Mouse (Mus musculus) forebrain, postnatal 0 days (tissue): Measurements from ENCODE around the gene Map3k15. TPM values are rescaled to one million over a fixed set of nuclear protein-coding genes. Genes with fewer than 3 reads are reported as not detected.
A peak's percentile ranks its signal among the peaks of the same experiment; 100 is the strongest.

Source experiments
- ATAC-seq: fragments of 200-750 bp; cut with Nextera tagmentation; 2 replicates; pipeline ENCODE4 v1.8.0; 2017; ENCODE audit warnings: mild to moderate bottlenecking, moderate library complexity
- DNase-seq: peaks from one replicate; pipeline ENCODE4 v3.0.0-alpha.2; 2015
- H3K27ac ChIP-seq: fragments of 300-500 bp; sonication (generic); 2 replicates; pipeline ENCODE4 v1.5.1; 2014; ENCODE audit warnings: low read depth, mild to moderate bottlenecking, antibody characterized with exemption, low read length, moderate library complexity, mixed read lengths
- H3K27me3 ChIP-seq: fragments of 300-500 bp; sonication (generic); 2 replicates; pipeline ENCODE4 v1.6.1; 2014; ENCODE audit warnings: mild to moderate bottlenecking, low read length, mixed read lengths; ENCODE audit not compliant: insufficient read depth
- H3K36me3 ChIP-seq: fragments of 300-500 bp; sonication (generic); 2 replicates; pipeline ENCODE4 v1.6.1; 2014; ENCODE audit warnings: mild to moderate bottlenecking, moderate library complexity; ENCODE audit not compliant: insufficient read depth
- H3K4me1 ChIP-seq: fragments of 300-500 bp; sonication (generic); 2 replicates; pipeline ENCODE4 v1.6.1; 2014; ENCODE audit warnings: antibody characterized with exemption; ENCODE audit not compliant: insufficient read depth
- H3K4me2 ChIP-seq: fragments of 300-500 bp; sonication (generic); 2 replicates; pipeline ENCODE4 v1.6.1; 2014; ENCODE audit warnings: low read depth, mild to moderate bottlenecking, moderate library complexity
- H3K4me3 ChIP-seq: fragments of 300-500 bp; sonication (generic); 2 replicates; pipeline ENCODE4 v1.5.1; 2014; ENCODE audit warnings: low read depth, low read length, mixed read lengths
- H3K9ac ChIP-seq: fragments of 300-500 bp; sonication (generic); 2 replicates; pipeline ENCODE4 v1.6.1; 2014; ENCODE audit warnings: mild to moderate bottlenecking
- H3K9me3 ChIP-seq: fragments of 300-500 bp; sonication (generic); 2 replicates; pipeline ENCODE4 v1.6.1; 2016; ENCODE audit warnings: low read length
- CTCF ChIP-seq: sonication (generic); IDR thresholded peaks from 2 replicates; pipeline ENCODE4 v1.5.1; 2016; ENCODE audit warnings: antibody characterized with exemption, control low read depth, low read depth
- WGBS: fragments of 180-500 bp; shearing (Covaris S2); extraction: QIAGEN DNeasy Blood & Tissue Kit; methylation state at CpG from one replicate; pipeline ENCODE4 v1.1.7; 2014; 5-methylcytosine and 5-hydroxymethylcytosine counted together
- polyA plus RNA-seq: library from polyadenylated mRNA; unstranded; fragments of >200 nt; fragmentation: Nextera tagmentation; extraction: Ambion mirVana; gene quantifications from 2 replicates; pipeline ENCODE4 v1.2.1, GENCODE M21; 2015
- total RNA-seq: library from RNA; depleted of rRNA; stranded (reverse); fragments of >200 nt; gene quantifications from 2 replicates; pipeline ENCODE4 v1.2.3, GENCODE M21; 2014

Gene Map3k15
- total and polyA plus RNA-seq, 2 experiments from 2014 or later, result 0.22 to 1.3 TPM

GRCm38 (mm10) chrX:159961385-159961784, 26.8 kb upstream of the Map3k15 start:
- no peak overlapping the region for H3K4me3 ChIP-seq
- DNase-seq (no peak), ATAC-seq (no peak)
- H3K36me3 ChIP-seq, result no peaks in the 10 kb centered on the region
- no peak overlapping the region for H3K4me2 ChIP-seq
- H3K27me3 ChIP-seq, result no peaks in the 10 kb centered on the region
- no peaks in the 10 kb centered on the region for H3K9me3 ChIP-seq
- no peak overlapping the region for H3K27ac ChIP-seq
- 79% methylated on average over 2 of the region's 2 CpGs for WGBS
- no peaks in the 10 kb centered on the region for H3K4me1 ChIP-seq
- no peak for TF ChIP-seq CTCF
- no peak overlapping the region for H3K9ac ChIP-seq

- Histone ChIP-seq H3K4me3 (no peak overlapping the region), H3K9ac (no peak overlapping the region), H3K4me1 (no peaks in the 10 kb centered on the region), H3K27ac (no peak overlapping the region), H3K36me3 (no peaks in the 10 kb centered on the region), H3K27me3 (no peaks in the 10 kb centered on the region), H3K4me2 (no peak overlapping the region), H3K9me3 (no peaks in the 10 kb centered on the region)
- WGBS, result 33% methylated on average over 4 of the region's 4 CpGs
- DNase-seq (peak; percentile 85), ATAC-seq (peak; percentile 57)
- peak; percentile 72 for TF ChIP-seq CTCF
Observed at GRCm38 (mm10) chrX:159963273-159963672, 25.0 kb upstream of the Map3k15 start.

- Histone ChIP-seq H3K36me3 (no peaks in the 10 kb centered on the region), H3K27me3 (no peaks in the 10 kb centered on the region), H3K4me1 (no peaks in the 10 kb centered on the region), H3K9me3 (no peaks in the 10 kb centered on the region), H3K4me3 (no peak overlapping the region), H3K9ac (no peak overlapping the region), H3K27ac (no peak overlapping the region), H3K4me2 (no peak overlapping the region)
- peak; percentile 91 for ATAC-seq
- WGBS, result 64% methylated on average over 9 of the region's 9 CpGs
- no peak for TF ChIP-seq CTCF
- DNase-seq, result peak; percentile 73
Observed at GRCm38 (mm10) chrX:159963925-159964324, 24.3 kb upstream of the Map3k15 start.

GRCm38 (mm10) chrX:159969025-159969424, 19.2 kb upstream of the Map3k15 start:
- H3K4me2 ChIP-seq, result no peak overlapping the region
- DNase-seq, result no peak
- H3K27me3 ChIP-seq, result no peaks in the 10 kb centered on the region
- ATAC-seq, result no peak
- no peaks in the 10 kb centered on the region for H3K9me3 ChIP-seq
- no peak overlapping the region for H3K4me3 ChIP-seq
- H3K36me3 ChIP-seq, result no peaks in the 10 kb centered on the region
- no peak overlapping the region for H3K9ac ChIP-seq
- WGBS, result 80% methylated on average over 2 of the region's 2 CpGs
- H3K4me1 ChIP-seq, result no peaks in the 10 kb centered on the region
- H3K27ac ChIP-seq, result no peak overlapping the region
- no peak for TF ChIP-seq CTCF

- no peak overlapping the region for H3K27ac ChIP-seq
- H3K9me3 ChIP-seq, result no peaks in the 10 kb centered on the region
- DNase-seq (no peak), ATAC-seq (no peak)
- H3K4me3 ChIP-seq, result no peak overlapping the region
- 57% methylated on average over 3 of the region's 3 CpGs for WGBS
- no peaks in the 10 kb centered on the region for H3K4me1 ChIP-seq
- no peak for TF ChIP-seq CTCF
- H3K27me3 ChIP-seq, result no peaks in the 10 kb centered on the region
- H3K9ac ChIP-seq, result no peak overlapping the region
- H3K4me2 ChIP-seq, result no peak overlapping the region
- no peaks in the 10 kb centered on the region for H3K36me3 ChIP-seq
Observed at GRCm38 (mm10) chrX:159971091-159971779, 17.0 kb upstream of the Map3k15 start.

- Histone ChIP-seq H3K4me1 (no peaks in the 10 kb centered on the region), H3K27me3 (no peaks in the 10 kb centered on the region), H3K36me3 (no peaks in the 10 kb centered on the region), H3K9ac (no peak overlapping the region), H3K4me2 (no peak overlapping the region), H3K9me3 (no peaks in the 10 kb centered on the region), H3K27ac (no peak overlapping the region), H3K4me3 (no peak overlapping the region)
- TF ChIP-seq CTCF, result peak; percentile 64
- ATAC-seq (no peak), DNase-seq (peak; percentile 28)
- WGBS, result 28% methylated on average over 5 of the region's 5 CpGs
Observed at GRCm38 (mm10) chrX:159973730-159974129, 14.5 kb upstream of the Map3k15 start.

GRCm38 (mm10) chrX:159976243-159976642, 12.0 kb upstream of the Map3k15 start:
- H3K4me1 ChIP-seq, result no peaks in the 10 kb centered on the region
- no peak overlapping the region for H3K4me2 ChIP-seq
- ATAC-seq (no peak), DNase-seq (no peak)
- 56% methylated on average over 3 of the region's 3 CpGs for WGBS
- TF ChIP-seq CTCF, result no peak
- H3K9ac ChIP-seq, result no peak overlapping the region
- H3K27ac ChIP-seq, result no peak overlapping the region
- no peaks in the 10 kb centered on the region for H3K9me3 ChIP-seq
- no peaks in the 10 kb centered on the region for H3K36me3 ChIP-seq
- H3K27me3 ChIP-seq, result no peaks in the 10 kb centered on the region
- no peak overlapping the region for H3K4me3 ChIP-seq
